Mouse (Mus musculus) kidney, embryonic 15.5 days (tissue): ENCODE data around the gene Mmgt1. TPM values are rescaled to one million over a fixed set of nuclear protein-coding genes. Genes with fewer than 3 reads are reported as not detected.
A peak's percentile ranks its signal among the peaks of the same experiment; 100 is the strongest.

Experiments used
- ATAC-seq: fragments of 200-750 bp; cut with Nextera tagmentation; replicated peaks from 2 replicates; pipeline ENCODE4 v1.8.0; 2017; ENCODE audit warnings: moderate TSS enrichment; ENCODE audit not compliant: low FRiP score
- H3K27ac ChIP-seq: fragments of 300-500 bp; sonication (generic); 2 replicates; pipeline ENCODE4 v1.5.1; 2015; ENCODE audit warnings: mild to moderate bottlenecking, inconsistent platforms
- H3K27me3 ChIP-seq: fragments of 300-500 bp; sonication (generic); 2 replicates; pipeline ENCODE4 v1.6.1; 2015; ENCODE audit warnings: inconsistent platforms
- H3K36me3 ChIP-seq: fragments of 300-500 bp; sonication (generic); 2 replicates; pipeline ENCODE4 v1.6.1; 2015; ENCODE audit warnings: inconsistent platforms
- H3K4me1 ChIP-seq: fragments of 300-500 bp; sonication (generic); 2 replicates; pipeline ENCODE4 v1.6.1; 2015; ENCODE audit warnings: inconsistent platforms
- H3K4me2 ChIP-seq: fragments of 300-500 bp; sonication (generic); 2 replicates; pipeline ENCODE4 v1.6.1; 2015; ENCODE audit warnings: moderate library complexity, mild to moderate bottlenecking, inconsistent platforms
- H3K4me3 ChIP-seq: fragments of 300-500 bp; sonication (generic); replicated peaks from 2 replicates; pipeline ENCODE4 v1.5.1; 2015; ENCODE audit warnings: mild to moderate bottlenecking, inconsistent platforms
- H3K9ac ChIP-seq: fragments of 300-500 bp; sonication (generic); 2 replicates; pipeline ENCODE4 v1.6.1; 2015; ENCODE audit warnings: mild to moderate bottlenecking, inconsistent platforms
- H3K9me3 ChIP-seq: fragments of 300-500 bp; sonication (generic); replicated peaks from 2 replicates; pipeline ENCODE4 v1.6.1; 2016; ENCODE audit warnings: inconsistent platforms
- WGBS: fragments of 180-500 bp; shearing (Covaris S2); methylation state at CpG from one replicate; pipeline ENCODE4 v1.1.7; 2015; ENCODE audit warnings: mixed read lengths; 5-methylcytosine and 5-hydroxymethylcytosine counted together
- polyA plus RNA-seq: library from polyadenylated mRNA; unstranded; fragments of >200 nt; fragmentation: Nextera tagmentation; extraction: Ambion mirVana; gene quantifications from 2 replicates; pipeline ENCODE4 v1.2.1, GENCODE M21; 2015

Gene Mmgt1
- polyA plus RNA-seq: 26.4 and 29.7 TPM in 2 replicates

DNA sequence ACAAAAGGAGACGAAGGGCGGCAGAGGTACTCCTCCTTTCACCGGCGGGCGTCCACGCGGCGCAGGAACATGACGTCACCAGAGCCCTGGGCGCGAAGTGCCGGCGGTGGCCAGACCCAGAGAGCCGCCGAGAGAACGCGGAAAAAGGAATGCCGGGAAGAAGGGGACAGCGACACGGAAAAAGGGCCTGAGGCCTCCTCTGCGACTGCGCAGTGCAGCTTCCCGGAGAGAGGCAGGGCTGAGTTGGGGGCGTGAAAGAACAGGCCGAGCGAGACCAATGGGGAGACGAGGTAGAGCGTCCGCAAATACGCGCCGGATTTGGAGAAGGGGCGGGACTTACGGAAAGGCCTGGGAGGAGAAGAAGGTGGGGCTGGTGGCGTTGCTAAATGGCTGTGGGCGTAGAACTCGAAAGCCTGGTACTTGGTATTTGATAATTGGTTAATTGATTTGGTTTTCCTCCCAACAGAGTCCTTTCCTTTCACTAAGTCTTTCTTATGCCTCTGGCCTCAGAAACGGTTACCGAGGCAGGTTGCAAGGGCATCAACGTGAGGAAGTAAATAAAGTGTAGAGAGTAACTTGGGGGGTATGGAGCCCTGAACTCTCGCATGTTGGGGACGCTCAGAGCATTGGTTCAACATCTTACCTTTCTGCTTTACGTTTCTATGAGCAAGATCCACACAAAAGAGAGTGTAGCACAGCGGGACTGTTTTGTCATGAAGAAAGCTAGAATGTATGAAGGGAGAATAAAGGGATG is at the start of gene Mmgt1:
Mmgt1 (minus strand) TSS at position 183 of the 754 bp plus-strand sequence.
- WGBS: 18% methylated on average over 44 of the region's 44 CpGs
- H3K27me3 ChIP-seq: no peaks in the 10 kb centered on the region
- no peaks in the 10 kb centered on the region for H3K9me3 ChIP-seq
- peak within 1 kb of the TSS; percentile 75 for H3K9ac ChIP-seq
- peak; percentile 99 for ATAC-seq
- H3K27ac ChIP-seq: peak within 1 kb of the TSS; percentile 58
- peak within 1 kb of the TSS; percentile 58 for H3K4me2 ChIP-seq
- 0 out of 2 replicates have a peak, but pooled peaks cover 4% of the 10 kb centered on the region for H3K4me1 ChIP-seq
- peak within 1 kb of the TSS; percentile 72 for H3K4me3 ChIP-seq
- H3K36me3 ChIP-seq: 0 out of 2 replicates have a peak, but pooled peaks cover 2% of the 10 kb centered on the region

DNA sequence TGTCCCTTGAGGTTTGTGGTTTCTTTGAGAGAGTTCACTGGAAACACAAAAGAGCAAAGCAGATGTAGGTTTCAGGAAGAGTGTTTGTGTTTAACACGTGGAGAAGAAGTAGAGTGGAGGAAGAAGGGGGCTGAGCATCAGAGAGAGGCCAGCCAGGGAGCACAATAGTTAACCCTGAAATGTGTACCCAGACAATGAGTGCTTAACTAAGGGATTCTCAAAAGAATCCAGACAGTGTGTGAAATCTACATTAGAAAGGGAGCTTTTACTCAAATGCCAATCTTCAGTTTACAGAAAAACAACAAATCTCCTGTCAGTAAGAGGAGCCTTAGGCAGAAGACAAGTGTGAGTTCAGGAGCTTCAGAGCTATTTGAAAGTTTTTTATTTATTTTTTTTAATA is 42.2 kb upstream of the Mmgt1 start:
- H3K9me3 ChIP-seq: no peaks in the 10 kb centered on the region
- no peak overlapping the region for H3K27ac ChIP-seq
- H3K27me3 ChIP-seq: no peaks in the 10 kb centered on the region
- no peak overlapping the region for H3K9ac ChIP-seq
- H3K36me3 ChIP-seq: peaks cover 6% of the 10 kb centered on the region; the same call in 1 of the 2 replicates
- no peaks in the 10 kb centered on the region for H3K4me1 ChIP-seq
- H3K4me3 ChIP-seq: no peak overlapping the region
- H3K4me2 ChIP-seq: no peak overlapping the region
- ATAC-seq: no peak
- 20% methylated on average over 1 of the region's 1 CpGs for WGBS

DNA sequence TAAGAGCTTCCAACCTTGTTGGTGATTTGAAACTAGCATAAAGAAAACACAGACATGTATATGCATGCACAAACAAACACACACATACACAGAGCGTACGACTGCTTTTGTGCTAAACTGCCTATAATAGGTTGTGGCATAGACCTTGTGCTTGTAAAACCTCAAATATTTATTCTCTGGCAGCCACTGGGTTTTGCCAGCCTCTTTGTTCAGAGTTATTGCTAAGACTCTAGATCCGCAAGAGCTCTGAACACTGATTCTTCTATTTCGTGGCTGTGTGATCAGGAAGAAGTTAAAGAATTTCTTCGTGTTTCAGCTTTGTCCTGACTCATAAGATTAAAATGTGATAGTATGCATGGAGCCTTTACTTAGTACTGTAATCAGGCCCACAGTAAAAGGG is 38.3 kb upstream of the Mmgt1 start:
- Histone ChIP-seq H3K4me3 (no peak overlapping the region), H3K4me1 (no peaks in the 10 kb centered on the region), H3K27me3 (no peaks in the 10 kb centered on the region), H3K36me3 (peaks cover 6% of the 10 kb centered on the region; the same call in 1 of the 2 replicates), H3K4me2 (no peak overlapping the region), H3K27ac (no peak overlapping the region), H3K9me3 (no peaks in the 10 kb centered on the region), H3K9ac (no peak overlapping the region)
- 86% methylated on average over 5 of the region's 5 CpGs for WGBS
- no peak for ATAC-seq

DNA sequence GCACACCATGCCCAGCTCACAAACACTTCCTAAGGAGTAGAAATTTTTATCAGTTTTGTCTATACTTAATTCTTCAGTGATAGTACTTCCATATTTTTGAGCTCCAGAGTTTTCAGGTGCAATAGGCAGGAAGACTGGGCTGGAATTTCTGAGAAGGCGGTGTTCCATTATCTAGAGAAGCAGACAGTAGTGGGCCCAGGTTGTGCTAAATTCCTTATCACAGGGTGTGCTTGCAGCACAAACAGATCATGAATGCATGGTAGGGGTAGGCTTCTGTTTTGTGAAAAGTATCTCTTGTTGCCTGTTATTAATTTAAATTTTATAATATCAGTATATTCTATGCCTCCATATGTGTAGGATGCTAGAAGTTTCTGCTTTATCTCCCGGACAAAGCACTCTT is 17.4 kb upstream of the Mmgt1 start:
- Histone ChIP-seq H3K4me3 (no peak overlapping the region), H3K4me2 (no peak overlapping the region), H3K27ac (no peak overlapping the region), H3K36me3 (no peaks in the 10 kb centered on the region), H3K9me3 (no peaks in the 10 kb centered on the region), H3K27me3 (no peaks in the 10 kb centered on the region), H3K9ac (no peak overlapping the region), H3K4me1 (0 out of 2 replicates have a peak, but pooled peaks cover 6% of the 10 kb centered on the region)
- WGBS: 89% methylated on average over 2 of the region's 2 CpGs
- ATAC-seq: no peak

DNA sequence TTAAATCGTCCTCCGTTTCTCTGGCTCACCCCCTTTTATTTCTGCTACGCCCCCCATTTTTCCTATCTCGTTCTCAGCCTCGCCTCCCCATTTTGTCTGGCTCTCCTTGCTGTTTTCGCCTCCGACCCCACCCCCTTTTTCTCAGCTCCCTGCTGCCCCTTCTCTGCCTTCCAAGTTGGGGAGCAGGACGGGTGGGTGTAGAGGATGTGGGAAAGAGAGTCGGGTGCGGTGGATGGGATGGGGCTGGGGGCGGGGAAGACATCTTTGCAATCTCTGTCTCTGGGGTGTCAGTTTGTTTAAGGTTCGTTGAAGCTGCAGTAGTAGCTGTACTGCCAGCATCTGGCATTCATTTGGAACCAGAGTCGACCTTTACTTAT is 12.4 kb upstream of the Mmgt1 start:
- Histone ChIP-seq H3K9ac (peak overlapping the region; percentile 61), H3K9me3 (no peaks in the 10 kb centered on the region), H3K4me2 (peak overlapping the region; percentile 66), H3K4me1 (0 out of 2 replicates have a peak, but pooled peaks cover 6% of the 10 kb centered on the region), H3K36me3 (no peaks in the 10 kb centered on the region), H3K27me3 (no peaks in the 10 kb centered on the region), H3K27ac (peak overlapping the region; percentile 68; the same call in 1 of the 2 replicates), H3K4me3 (peak overlapping the region; percentile 64)
- WGBS: 18% methylated on average over 13 of the region's 13 CpGs
- 0 out of 2 replicates have a peak, but pooled peaks have one; percentile 8 for ATAC-seq

DNA sequence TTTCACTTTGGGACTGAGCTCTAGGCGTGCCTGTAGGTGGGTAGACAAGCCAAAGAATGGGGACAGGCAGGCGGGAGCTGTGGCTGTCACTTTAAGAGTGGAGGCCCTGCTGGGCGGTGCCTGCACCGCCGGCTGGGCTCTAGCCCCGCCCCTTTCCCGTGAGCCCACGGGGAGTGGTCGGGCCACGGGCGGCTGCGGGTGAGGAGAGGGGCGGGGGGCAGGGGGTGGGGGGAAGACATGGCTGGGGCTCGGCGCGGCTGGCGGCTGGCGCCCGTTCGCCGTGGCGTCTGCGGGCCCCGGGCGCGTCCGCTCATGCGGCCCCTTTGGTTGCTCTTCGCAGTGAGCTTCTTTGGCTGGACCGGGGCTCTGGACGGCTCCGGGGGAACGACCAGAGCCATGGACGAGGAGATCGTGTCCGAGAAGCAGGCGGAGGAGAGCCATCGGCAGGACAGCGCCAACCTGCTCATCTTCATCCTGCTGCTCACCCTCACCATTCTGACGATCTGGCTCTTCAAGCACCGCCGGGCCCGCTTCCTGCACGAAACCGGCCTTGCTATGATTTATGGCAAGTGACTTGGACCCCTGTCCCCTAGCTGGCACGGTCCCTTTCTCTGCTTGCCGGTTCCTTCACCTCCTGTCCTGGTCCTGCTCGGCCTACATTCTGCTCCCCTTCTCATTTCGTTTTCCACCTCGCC is 11.9 kb upstream of the Mmgt1 start, which contains the start of gene Slc9a6:
Slc9a6 (plus strand) TSS at position 135 of the 695 bp plus-strand sequence.
- Histone ChIP-seq H3K4me3 (peak within 1 kb of the TSS; percentile 64), H3K9ac (peak within 1 kb of the TSS; percentile 61), H3K4me2 (peak within 1 kb of the TSS; percentile 66), H3K27me3 (no peaks in the 10 kb centered on the region), H3K4me1 (0 out of 2 replicates have a peak, but pooled peaks cover 6% of the 10 kb centered on the region), H3K9me3 (no peaks in the 10 kb centered on the region), H3K36me3 (no peaks in the 10 kb centered on the region), H3K27ac (peak within 1 kb of the TSS; percentile 68)
- WGBS: 13% methylated on average over 33 of the region's 50 CpGs
- ATAC-seq: peak; percentile 98

DNA sequence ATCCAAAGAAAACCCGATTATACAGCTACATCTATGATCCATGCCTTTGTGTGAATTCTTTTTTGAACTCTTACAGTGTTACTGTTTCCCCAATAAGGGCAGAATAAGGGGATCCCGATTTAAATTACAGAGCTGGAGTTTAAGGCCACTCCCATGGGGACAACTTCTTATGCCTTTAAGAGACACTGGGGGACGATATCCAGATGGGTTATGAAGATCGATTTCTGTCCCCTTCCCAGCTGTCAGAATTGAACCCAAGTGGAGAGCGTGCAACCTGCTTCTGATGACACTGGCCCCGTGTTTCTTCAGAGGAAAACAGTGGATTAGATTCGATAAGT is 11.4 kb upstream of the Mmgt1 start:
- Histone ChIP-seq H3K36me3 (no peaks in the 10 kb centered on the region), H3K9ac (peak overlapping the region; percentile 61), H3K4me2 (peak overlapping the region; percentile 66), H3K9me3 (no peaks in the 10 kb centered on the region), H3K4me3 (peak overlapping the region; percentile 64), H3K27ac (no peak overlapping the region), H3K27me3 (no peaks in the 10 kb centered on the region), H3K4me1 (0 out of 2 replicates have a peak, but pooled peaks cover 6% of the 10 kb centered on the region)
- no peak; the same call in 1 of the 2 replicates for ATAC-seq
- 27% methylated on average over 7 of the region's 7 CpGs for WGBS

DNA sequence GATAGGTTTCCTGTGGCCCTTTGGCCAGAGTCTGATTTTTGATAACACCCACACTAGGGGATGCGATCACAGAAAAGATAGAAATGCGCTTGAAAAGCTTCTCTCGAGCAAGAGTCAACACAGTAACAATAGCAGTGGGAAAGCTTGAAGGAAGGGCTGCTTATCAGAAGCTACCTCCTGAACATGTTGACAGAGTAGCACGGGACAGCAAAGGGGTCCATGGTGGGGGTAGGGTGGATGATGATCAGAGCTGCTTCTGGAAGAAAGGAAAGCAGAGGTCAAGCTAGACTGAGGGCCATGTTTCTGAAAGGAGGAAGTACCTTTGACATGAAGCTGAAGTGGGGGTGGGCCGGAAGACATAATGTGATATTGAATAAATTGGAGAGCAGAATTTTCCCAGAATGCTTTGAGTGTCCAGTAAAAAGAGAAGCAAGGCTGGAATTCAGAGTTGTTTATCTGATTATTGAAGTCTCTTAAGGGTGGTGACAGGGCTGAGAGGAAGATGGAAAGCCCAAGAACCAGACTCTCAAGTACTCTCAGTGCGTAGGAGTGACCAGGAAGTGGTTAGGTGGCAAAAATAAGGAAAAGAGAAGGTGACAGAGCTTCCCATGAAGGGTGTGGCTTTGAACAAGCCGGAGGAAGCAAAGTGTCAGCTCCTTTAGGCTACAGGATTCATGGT is 9.3 kb upstream of the Mmgt1 start:
- WGBS: 85% methylated on average over 7 of the region's 7 CpGs
- no peak overlapping the region for H3K4me2 ChIP-seq
- ATAC-seq: no peak

DNA sequence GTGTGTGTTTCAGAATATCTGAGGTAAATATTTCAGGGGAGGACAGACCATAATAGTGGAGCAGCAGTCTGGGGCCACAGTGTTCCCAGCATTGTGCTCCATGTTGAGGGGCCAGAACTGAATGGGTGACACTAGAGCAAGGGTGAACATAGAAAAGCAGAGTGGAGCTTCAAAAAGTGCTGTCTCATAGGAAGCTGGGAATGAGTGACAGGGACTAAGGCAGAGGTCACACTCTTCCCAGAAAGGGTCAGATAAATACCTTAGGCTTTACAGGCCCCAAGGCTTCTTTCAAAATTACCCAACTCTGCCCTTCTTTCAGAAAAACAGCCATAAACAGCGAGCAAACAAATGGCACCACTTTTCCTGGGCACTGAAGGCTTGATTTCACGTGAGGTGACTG is 8.7 kb upstream of the Mmgt1 start:
- no peak for ATAC-seq
- Histone ChIP-seq H3K4me1 (0 out of 2 replicates have a peak, but pooled peaks cover 6% of the 10 kb centered on the region), H3K4me2 (no peak overlapping the region), H3K9me3 (no peaks in the 10 kb centered on the region), H3K27ac (no peak overlapping the region), H3K36me3 (no peaks in the 10 kb centered on the region), H3K4me3 (no peak overlapping the region), H3K9ac (no peak overlapping the region), H3K27me3 (no peaks in the 10 kb centered on the region)
- WGBS: 62% methylated on average over 2 of the region's 2 CpGs

More for the DNA sequence above, 9.3 kb upstream of the Mmgt1 start:
- Histone ChIP-seq H3K36me3 (no peaks in the 10 kb centered on the region), H3K4me3 (no peak overlapping the region), H3K4me1 (0 out of 2 replicates have a peak, but pooled peaks cover 6% of the 10 kb centered on the region), H3K9ac (no peak overlapping the region), H3K27me3 (no peaks in the 10 kb centered on the region), H3K27ac (no peak overlapping the region), H3K9me3 (no peaks in the 10 kb centered on the region)

DNA sequence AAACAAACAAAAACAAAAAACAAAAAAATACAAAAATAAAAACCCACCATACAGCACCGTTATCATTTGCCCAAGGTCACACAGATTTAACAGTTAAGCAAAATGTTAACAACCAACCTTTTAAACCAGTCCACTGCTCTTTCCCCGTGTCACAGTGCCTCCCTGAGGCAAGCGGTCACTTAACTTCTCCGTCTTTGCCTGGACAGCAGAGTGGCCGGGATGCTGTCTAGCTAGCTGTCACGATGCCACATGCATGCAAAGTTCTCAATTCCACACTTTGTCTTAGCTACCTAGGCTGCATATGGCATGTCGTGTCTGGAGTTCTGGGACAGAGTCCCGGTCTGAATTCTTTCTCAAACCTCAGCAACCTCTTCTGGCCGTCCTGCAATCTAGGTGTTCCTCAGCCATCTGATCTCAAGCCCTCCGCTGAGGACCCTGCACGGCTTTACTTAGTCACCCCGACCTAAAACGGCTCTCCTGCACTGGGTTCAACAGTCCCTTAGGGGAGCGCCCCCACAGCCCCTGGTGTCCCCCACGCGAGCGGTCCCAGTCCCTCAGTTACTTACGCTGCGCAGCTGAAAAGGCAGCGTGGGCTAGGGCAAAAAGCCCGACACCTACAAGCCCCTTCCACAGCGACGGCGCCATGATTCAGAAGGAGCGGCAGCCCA is 516 bp downstream of the Mmgt1 start:
- peak overlapping the region; percentile 75 for H3K9ac ChIP-seq
- H3K4me2 ChIP-seq: peak overlapping the region; percentile 58
- 0 out of 2 replicates have a peak, but pooled peaks cover 4% of the 10 kb centered on the region for H3K4me1 ChIP-seq
- 19% methylated on average over 25 of the region's 25 CpGs for WGBS
- H3K27me3 ChIP-seq: no peaks in the 10 kb centered on the region
- H3K9me3 ChIP-seq: no peaks in the 10 kb centered on the region
- H3K36me3 ChIP-seq: 0 out of 2 replicates have a peak, but pooled peaks cover 2% of the 10 kb centered on the region
- H3K27ac ChIP-seq: peak overlapping the region; percentile 58
- peak overlapping the region; percentile 72 for H3K4me3 ChIP-seq
- ATAC-seq: peak; percentile 78

DNA sequence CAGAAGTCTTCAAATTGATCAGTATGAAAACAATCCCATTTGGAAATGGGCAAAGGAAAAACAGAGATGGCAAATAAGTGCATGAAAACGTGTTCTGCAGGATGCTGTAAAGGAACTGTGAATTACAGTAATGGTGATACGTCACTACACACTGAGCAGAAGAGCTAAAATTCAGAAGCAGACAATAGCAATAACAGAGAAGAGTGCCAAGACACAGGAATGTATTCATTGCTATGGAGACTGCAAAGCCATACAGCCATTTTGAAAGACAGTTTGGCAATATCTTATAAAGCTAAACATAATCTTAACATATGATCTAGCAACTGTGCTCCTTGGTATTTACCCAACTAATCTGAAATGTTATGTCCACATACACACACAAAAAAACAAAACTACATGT is 19.7 kb downstream of the Mmgt1 start:
- 73% methylated on average over 2 of the region's 2 CpGs for WGBS
- no peaks in the 10 kb centered on the region for H3K36me3 ChIP-seq
- no peak overlapping the region for H3K27ac ChIP-seq
- H3K4me3 ChIP-seq: no peak overlapping the region
- no peaks in the 10 kb centered on the region for H3K27me3 ChIP-seq
- H3K4me2 ChIP-seq: no peak overlapping the region
- no peaks in the 10 kb centered on the region for H3K4me1 ChIP-seq
- ATAC-seq: no peak
- H3K9me3 ChIP-seq: no peaks in the 10 kb centered on the region
- H3K9ac ChIP-seq: no peak overlapping the region
